Mouse (Mus musculus) liver, adult 2 months (tissue): Measurements from ENCODE around the gene Cyb5b.

Experiments used
- CTCF ChIP-seq: fragments of 200-500 bp; IDR thresholded peaks from 2 replicates; pipeline ENCODE4 v1.5.1; 2011; ENCODE audit warnings: low read depth, low read length, control low read depth
- POLR2A ChIP-seq: fragments of 200-500 bp; IDR thresholded peaks from 2 replicates; pipeline ENCODE4 v1.6.1; 2011; ENCODE audit warnings: low read length, control low read depth; ENCODE audit not compliant: insufficient read depth; ENCODE audit errors: extremely low read depth

DNA sequence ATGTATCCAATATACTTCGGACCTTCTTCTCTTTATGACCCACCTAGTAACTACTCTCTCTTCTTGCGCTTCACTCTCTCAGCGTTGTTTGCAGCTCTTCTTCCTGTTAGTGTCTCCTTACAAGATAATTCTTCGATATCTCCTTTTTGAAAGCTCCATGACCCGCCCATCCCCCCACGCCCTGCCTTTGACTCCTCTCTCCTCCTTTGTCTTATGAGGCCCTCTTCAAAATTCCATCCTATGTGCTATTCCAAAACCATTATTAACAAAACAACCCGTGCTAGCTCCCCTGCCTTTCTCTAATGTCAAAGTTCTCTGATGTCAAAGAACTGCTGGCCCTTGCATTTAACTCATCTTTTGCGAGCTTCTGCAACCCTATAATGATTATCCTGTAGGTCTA is 67.7 kb downstream of the Cyb5b start:
- no peak for TF ChIP-seq CTCF
- no peak for TF ChIP-seq POLR2A
